Mouse (Mus musculus) myocyte (in vitro differentiated cells): ENCODE measurements at regions not wholly inside any gene's neighbourhood (a gene's known extent, or its start where the extent isn't known, plus 50 kb on each side); places are given as distances from the start of the nearest gene placed in this dataset.

Experiments used
- CEBPB ChIP-seq: IDR thresholded peaks from 2 replicates; pipeline ENCODE4 v1.6.1; 2011; ENCODE audit warnings: mild to moderate bottlenecking, moderate library complexity; ENCODE audit not compliant: poor library complexity, insufficient read depth, severe bottlenecking
- E2F4 ChIP-seq: IDR thresholded peaks from one replicate; pipeline ENCODE4 v1.6.1; 2011; ENCODE audit warnings: mild to moderate bottlenecking, control low read depth, moderate library complexity; ENCODE audit not compliant: insufficient read depth
- MAX ChIP-seq: IDR thresholded peaks from one replicate; pipeline ENCODE4 v1.6.1; 2011; ENCODE audit warnings: low read depth, mild to moderate bottlenecking, control low read depth
- MYOD1 ChIP-seq, 3 experiments: IDR thresholded peaks; one replicate each; pipeline ENCODE4 v1.6.1; 2011; ENCODE audit warnings: control low read depth in 2 of 3, low read depth in 2 of 3, mild to moderate bottlenecking in 2 of 3, moderate library complexity in 1 of 3; ENCODE audit not compliant: insufficient read length in 2 of 3, control insufficient read depth in 1 of 3
- POLR2A ChIP-seq: IDR thresholded peaks from one replicate; pipeline ENCODE4 v1.6.1; 2011; ENCODE audit warnings: low read depth, mild to moderate bottlenecking, control low read depth, moderate library complexity; ENCODE audit not compliant: insufficient read length
- POLR2AphosphoS2 ChIP-seq: IDR thresholded peaks from one replicate; pipeline ENCODE4 v1.6.1; 2011; ENCODE audit warnings: low read depth, control low read depth; ENCODE audit not compliant: insufficient read length
- REST ChIP-seq: IDR thresholded peaks from one replicate; pipeline ENCODE4 v1.6.1; 2011; ENCODE audit warnings: mild to moderate bottlenecking, control low read depth, moderate library complexity; ENCODE audit not compliant: insufficient read depth, insufficient read length
- SRF ChIP-seq: IDR thresholded peaks from one replicate; pipeline ENCODE4 v1.6.1; 2011; ENCODE audit warnings: low read depth; ENCODE audit not compliant: control insufficient read depth, insufficient read length
- TCF12 ChIP-seq: IDR thresholded peaks from one replicate; pipeline ENCODE4 v1.6.1; 2011; ENCODE audit warnings: mild to moderate bottlenecking, control low read depth; ENCODE audit not compliant: poor library complexity, insufficient read depth, severe bottlenecking
- TCF3 ChIP-seq: IDR thresholded peaks from one replicate; pipeline ENCODE4 v1.6.1; 2011; ENCODE audit warnings: low read depth, control low read depth; ENCODE audit not compliant: insufficient read length
- USF1 ChIP-seq: IDR thresholded peaks from one replicate; pipeline ENCODE4 v1.6.1; 2011; ENCODE audit warnings: low read depth, mild to moderate bottlenecking, control low read depth, moderate library complexity

DNA sequence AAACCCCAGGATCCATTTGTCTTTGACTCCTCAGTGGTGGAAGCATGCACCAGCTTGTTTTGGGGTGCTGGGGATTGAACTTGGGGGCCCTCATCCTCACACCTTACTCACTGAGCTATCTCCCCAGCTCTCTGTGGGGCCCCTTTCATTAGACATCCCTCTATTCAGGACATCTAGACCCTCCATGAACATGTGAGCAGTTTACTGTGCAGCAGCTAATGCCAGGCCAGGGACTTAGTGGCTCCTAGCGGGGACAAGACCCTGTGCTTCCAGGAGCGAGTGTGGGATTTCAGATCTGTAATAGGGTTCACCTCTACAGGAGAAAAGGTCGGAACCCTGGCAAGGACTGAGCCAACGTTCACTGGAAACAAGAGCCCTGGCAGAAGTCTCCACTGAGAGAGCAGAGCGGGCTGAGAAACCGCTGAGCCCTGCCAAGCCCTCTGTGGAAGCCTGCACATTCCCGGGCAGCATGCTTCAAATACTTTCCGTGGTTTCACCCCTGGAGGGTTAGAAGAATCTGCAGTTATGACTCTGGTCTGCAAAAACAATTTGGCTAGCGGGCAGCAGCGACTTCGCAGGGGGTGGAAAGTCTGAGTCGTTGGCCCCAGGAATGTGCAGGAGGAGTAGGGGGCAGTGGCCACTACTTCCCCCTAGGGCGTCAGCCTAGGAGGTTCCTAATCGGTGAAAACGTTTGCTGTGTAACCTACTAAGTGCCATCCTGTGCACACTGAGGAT, 125.6 kb downstream of the Smad6 start:
- no peak for TF ChIP-seq POLR2A
- TF ChIP-seq TCF12, result no peak
- TF ChIP-seq USF1, result no peak
- no peak for TF ChIP-seq POLR2AphosphoS2
- no peak for TF ChIP-seq REST
- no peak for TF ChIP-seq CEBPB
- TF ChIP-seq MYOD1 (IDR thresholded peaks at IDR 0.05; ENCODE audit: control insufficient read depth in 1 of 3, insufficient read length in 2 of 3, low read depth in 2 of 3), result no peak
- TF ChIP-seq E2F4, result no peak
- no peak for TF ChIP-seq SRF
- no peak for TF ChIP-seq MAX
- no peak for TF ChIP-seq TCF3
